Mouse (Mus musculus) midbrain, embryonic 14.5 days (tissue): ENCODE results near the gene Jmjd6. TPM values are rescaled to one million over a fixed set of nuclear protein-coding genes. Genes with fewer than 3 reads are reported as not detected.

Experiments used
- ATAC-seq: fragments of 200-750 bp; cut with Nextera tagmentation; 2 replicates; pipeline ENCODE4 v1.8.0; 2017; ENCODE audit warnings: moderate number of reproducible peaks, moderate library complexity; ENCODE audit not compliant: low FRiP score, low TSS enrichment
- DNase-seq: peaks from one replicate; pipeline ENCODE4 v3.0.0-alpha.2; 2015
- H3K27ac ChIP-seq: fragments of 300-500 bp; sonication (generic); replicated peaks from 2 replicates; pipeline ENCODE4 v1.5.1; 2014; ENCODE audit warnings: mild to moderate bottlenecking, low read depth, low read length, moderate library complexity
- H3K27me3 ChIP-seq: fragments of 300-500 bp; sonication (generic); 2 replicates; pipeline ENCODE4 v1.6.1; 2014; ENCODE audit warnings: low read length, control low read depth, mixed read lengths; ENCODE audit not compliant: control insufficient read depth, insufficient read depth
- H3K36me3 ChIP-seq: fragments of 300-500 bp; sonication (generic); 2 replicates; pipeline ENCODE4 v1.6.1; 2014; ENCODE audit warnings: low read length, control low read depth; ENCODE audit not compliant: control insufficient read depth, insufficient read depth
- H3K4me1 ChIP-seq: fragments of 300-500 bp; sonication (generic); 2 replicates; pipeline ENCODE4 v1.6.1; 2014; ENCODE audit warnings: mild to moderate bottlenecking, antibody characterized with exemption, low read length, control low read depth; ENCODE audit not compliant: control insufficient read depth, insufficient read depth
- H3K4me2 ChIP-seq: fragments of 300-500 bp; sonication (generic); 2 replicates; pipeline ENCODE4 v1.6.1; 2014; ENCODE audit warnings: mild to moderate bottlenecking, low read length, moderate library complexity
- H3K4me3 ChIP-seq: fragments of 300-500 bp; sonication (generic); replicated peaks from 2 replicates; pipeline ENCODE4 v1.5.1; 2014; ENCODE audit warnings: low read depth, low read length
- H3K9ac ChIP-seq: fragments of 300-500 bp; sonication (generic); replicated peaks from 2 replicates; pipeline ENCODE4 v1.6.1; 2014; ENCODE audit warnings: mild to moderate bottlenecking, low read length, moderate library complexity
- H3K9me3 ChIP-seq: fragments of 300-500 bp; sonication (generic); 2 replicates; pipeline ENCODE4 v1.6.1; 2016; ENCODE audit warnings: low read length, control low read depth, mixed read lengths; ENCODE audit not compliant: control insufficient read depth
- WGBS: fragments of 180-500 bp; shearing (Covaris S2); extraction: QIAGEN DNeasy Blood & Tissue Kit; methylation state at CpG from one replicate; pipeline ENCODE4 v1.1.7; 2014; 5-methylcytosine and 5-hydroxymethylcytosine counted together
- polyA plus RNA-seq: library from polyadenylated mRNA; unstranded; fragments of >200 nt; fragmentation: Nextera tagmentation; extraction: Ambion mirVana; gene quantifications from 2 replicates; pipeline ENCODE4 v1.2.1, GENCODE M21; 2014

Gene Jmjd6
- polyA plus RNA-seq, 1 experiment from 2014 or later, result 70.8 TPM

GRCm38 (mm10) chr11:116822626-116823025 lies 20.6 kb downstream of the Jmjd6 start:
- Histone ChIP-seq H3K27ac (no peak overlapping the region), H3K4me2 (no peak overlapping the region), H3K9ac (no peak overlapping the region), H3K4me1 (peaks cover 22% of the 10 kb centered on the region), H3K27me3 (no peaks in the 10 kb centered on the region), H3K36me3 (no peaks in the 10 kb centered on the region), H3K9me3 (no peaks in the 10 kb centered on the region), H3K4me3 (no peak overlapping the region)
- ATAC-seq, result no peak
- 77% methylated on average over 10 of the region's 10 CpGs for WGBS
- no peak for DNase-seq

GRCm38 (mm10) chr11:116822215-116822614 lies 21.0 kb downstream of the Jmjd6 start:
- no peak for ATAC-seq
- peaks cover 20% of the 10 kb centered on the region for H3K4me1 ChIP-seq
- WGBS, result 38% methylated on average over 10 of the region's 10 CpGs

GRCm38 (mm10) chr11:116821057-116821940 lies 21.9 kb downstream of the Jmjd6 start:
- H3K27ac ChIP-seq, result no peak overlapping the region

More at GRCm38 (mm10) chr11:116822215-116822614, 21.0 kb downstream of the Jmjd6 start:
- Histone ChIP-seq H3K9me3 (no peaks in the 10 kb centered on the region), H3K4me2 (no peak overlapping the region), H3K27me3 (no peaks in the 10 kb centered on the region), H3K27ac (no peak overlapping the region), H3K36me3 (no peaks in the 10 kb centered on the region), H3K4me3 (no peak overlapping the region), H3K9ac (no peak overlapping the region)
- no peak for DNase-seq

GRCm38 (mm10) chr11:116819932-116820593 lies 23.2 kb downstream of the Jmjd6 start:
- no peaks in the 10 kb centered on the region for H3K9me3 ChIP-seq
- H3K4me2 ChIP-seq, result no peak overlapping the region
- WGBS, result 87% methylated on average over 5 of the region's 5 CpGs
- H3K4me3 ChIP-seq, result no peak overlapping the region
- no peak overlapping the region for H3K27ac ChIP-seq
- H3K4me1 ChIP-seq, result peaks cover 15% of the 10 kb centered on the region
- no peak for DNase-seq
- H3K9ac ChIP-seq, result no peak overlapping the region
- no peaks in the 10 kb centered on the region for H3K27me3 ChIP-seq
- H3K36me3 ChIP-seq, result no peaks in the 10 kb centered on the region
- no peak for ATAC-seq

More at GRCm38 (mm10) chr11:116821057-116821940, 21.9 kb downstream of the Jmjd6 start:
- ATAC-seq (no peak), DNase-seq (no peak)
- 39% methylated on average over 13 of the region's 13 CpGs for WGBS
- Histone ChIP-seq H3K27me3 (no peaks in the 10 kb centered on the region), H3K4me2 (no peak overlapping the region), H3K4me1 (peaks cover 14% of the 10 kb centered on the region), H3K4me3 (no peak overlapping the region), H3K9ac (no peak overlapping the region), H3K36me3 (no peaks in the 10 kb centered on the region), H3K9me3 (no peaks in the 10 kb centered on the region)

- Histone ChIP-seq H3K27ac (no peak overlapping the region), H3K4me3 (no peak overlapping the region), H3K9me3 (no peaks in the 10 kb centered on the region), H3K4me2 (no peak overlapping the region), H3K36me3 (no peaks in the 10 kb centered on the region), H3K4me1 (peaks cover 28% of the 10 kb centered on the region), H3K27me3 (no peaks in the 10 kb centered on the region), H3K9ac (no peak overlapping the region)
- ATAC-seq (no peak), DNase-seq (no peak)
- 81% methylated on average over 8 of the region's 8 CpGs for WGBS
Observed at GRCm38 (mm10) chr11:116818722-116819121, 24.5 kb downstream of the Jmjd6 start.

GRCm38 (mm10) chr11:116817567-116817966 lies 25.7 kb downstream of the Jmjd6 start:
- H3K27me3 ChIP-seq, result no peaks in the 10 kb centered on the region
- H3K4me3 ChIP-seq, result no peak overlapping the region
- H3K9me3 ChIP-seq, result no peaks in the 10 kb centered on the region
- no peaks in the 10 kb centered on the region for H3K36me3 ChIP-seq
- no peak overlapping the region for H3K9ac ChIP-seq
- peaks cover 39% of the 10 kb centered on the region for H3K4me1 ChIP-seq
- no peak overlapping the region for H3K27ac ChIP-seq
- DNase-seq (no peak), ATAC-seq (no peak)
- no peak overlapping the region for H3K4me2 ChIP-seq
- WGBS, result 98% methylated on average over 5 of the region's 5 CpGs

- WGBS, result 92% methylated on average over 5 of the region's 5 CpGs
- H3K4me2 ChIP-seq, result no peak overlapping the region
- no peaks in the 10 kb centered on the region for H3K27me3 ChIP-seq
- H3K4me1 ChIP-seq, result peaks cover 40% of the 10 kb centered on the region
- H3K27ac ChIP-seq, result no peak overlapping the region
- no peak overlapping the region for H3K4me3 ChIP-seq
- no peaks in the 10 kb centered on the region for H3K36me3 ChIP-seq
- ATAC-seq (no peak), DNase-seq (no peak)
- no peaks in the 10 kb centered on the region for H3K9me3 ChIP-seq
- H3K9ac ChIP-seq, result no peak overlapping the region
Observed at GRCm38 (mm10) chr11:116816769-116817168, 26.5 kb downstream of the Jmjd6 start.

- H3K4me1 ChIP-seq, result peaks cover 55% of the 10 kb centered on the region
- peak overlapping the region; percentile 99 for H3K27ac ChIP-seq
- no peaks in the 10 kb centered on the region for H3K36me3 ChIP-seq
- peak overlapping the region; percentile 33 for H3K4me2 ChIP-seq
- DNase-seq (no peak), ATAC-seq (no peak)
- WGBS, result 14% methylated on average over 7 of the region's 7 CpGs
- peak overlapping the region; percentile 32; the same call in 1 of the 2 replicates for H3K9ac ChIP-seq
- no peak overlapping the region for H3K4me3 ChIP-seq
- no peaks in the 10 kb centered on the region for H3K27me3 ChIP-seq
- no peaks in the 10 kb centered on the region for H3K9me3 ChIP-seq
Observed at GRCm38 (mm10) chr11:116814884-116815415, 28.3 kb downstream of the Jmjd6 start.
